Mouse (Mus musculus): ENCODE results near the gene Phlda2.

DNA sequence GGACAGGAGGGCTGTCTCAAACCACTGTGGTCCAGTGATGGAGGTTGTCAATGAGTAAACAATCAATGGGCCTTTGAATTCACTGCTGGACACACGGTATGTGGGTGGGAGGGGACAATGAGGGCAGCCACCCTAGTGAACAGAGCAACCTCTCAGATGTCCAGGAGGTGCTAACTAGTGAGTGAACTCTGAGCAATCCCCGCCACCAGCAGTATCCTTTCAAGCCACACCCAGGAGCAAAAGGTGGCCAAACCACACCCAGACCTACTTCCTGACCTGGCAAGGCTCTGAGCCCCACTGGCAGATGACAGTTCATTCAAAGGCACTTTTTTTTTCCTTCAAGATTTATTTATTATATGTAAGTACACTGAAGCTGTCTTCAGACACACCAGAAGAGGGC lies 2.0 kb downstream of the Phlda2 start:
- TF ChIP-seq TAL1 (conservative IDR thresholded peaks at IDR 0.05; ENCODE audit: low read depth, low read length) (no peak), CTCF (IDR thresholded peaks at IDR 0.05; ENCODE audit: low read depth, low read length) (no peak)

Data from G1E (cell line).